Mouse (Mus musculus): Measurements from ENCODE around the gene Gria3. TPM values are rescaled to one million over a fixed set of nuclear protein-coding genes. Genes with fewer than 3 reads are reported as not detected.

The Gria3 gene
- polyA plus RNA-seq, 1 experiment from 2014 or later = 2.1 TPM

- Histone ChIP-seq H3K27me3 (ENCODE audit: control insufficient read depth, insufficient read depth, low read length) (no peaks in the 10 kb centered on the region), H3K9me3 (ENCODE audit: control insufficient read depth, low read length) (no peaks in the 10 kb centered on the region), H3K4me2 (replicated peaks; ENCODE audit: low read depth) (no peak overlapping the region), H3K4me1 (replicated peaks; ENCODE audit: control insufficient read depth, insufficient read depth) (no peaks in the 10 kb centered on the region), H3K36me3 (ENCODE audit: control insufficient read depth, insufficient read depth, low read length) (no peaks in the 10 kb centered on the region), H3K27ac (replicated peaks) (no peak overlapping the region), H3K4me3 (ENCODE audit: low read depth, low read length) (no peak overlapping the region), H3K9ac (ENCODE audit: low read length) (no peak overlapping the region)
- no peak for ATAC-seq (ENCODE audit: low FRiP score, low TSS enrichment)
- DNase-seq (ENCODE audit: low spot score) = no peak
- 8% methylated on average over 1 of the region's 1 CpGs for WGBS
- TF ChIP-seq CTCF (IDR thresholded peaks at IDR 0.05; ENCODE audit: low read depth) = no peak
- TF ChIP-seq EP300 (optimal IDR thresholded peaks at IDR 0.05) = no peak
Observed at GRCm38 (mm10) chrX:41435541-41435940, 34.9 kb downstream of the Gria3 start.

- no peak overlapping the region for H3K4me2 ChIP-seq (replicated peaks; ENCODE audit: low read depth)
- no peak for DNase-seq (ENCODE audit: low spot score)
- no peak overlapping the region for H3K9ac ChIP-seq (ENCODE audit: low read length)
- no peak overlapping the region for H3K4me3 ChIP-seq (ENCODE audit: low read depth, low read length)
- H3K27ac ChIP-seq (replicated peaks) = no peak overlapping the region
- no peaks in the 10 kb centered on the region for H3K27me3 ChIP-seq (ENCODE audit: control insufficient read depth, insufficient read depth, low read length)
- TF ChIP-seq EP300 (optimal IDR thresholded peaks at IDR 0.05) = no peak
- TF ChIP-seq CTCF (IDR thresholded peaks at IDR 0.05; ENCODE audit: low read depth) = no peak
- H3K4me1 ChIP-seq (replicated peaks; ENCODE audit: control insufficient read depth, insufficient read depth) = no peaks in the 10 kb centered on the region
- H3K9me3 ChIP-seq (ENCODE audit: control insufficient read depth, low read length) = no peaks in the 10 kb centered on the region
- H3K36me3 ChIP-seq (ENCODE audit: control insufficient read depth, insufficient read depth, low read length) = no peaks in the 10 kb centered on the region
- 77% methylated on average over 5 of the region's 5 CpGs for WGBS
- no peak for ATAC-seq (ENCODE audit: low FRiP score, low TSS enrichment)
Observed at GRCm38 (mm10) chrX:41438841-41439240, 38.2 kb downstream of the Gria3 start.

- Histone ChIP-seq H3K4me1 (replicated peaks; ENCODE audit: control insufficient read depth, insufficient read depth) (no peaks in the 10 kb centered on the region), H3K4me2 (replicated peaks; ENCODE audit: low read depth) (no peak overlapping the region), H3K4me3 (ENCODE audit: low read depth, low read length) (no peak overlapping the region), H3K9ac (ENCODE audit: low read length) (no peak overlapping the region), H3K9me3 (ENCODE audit: control insufficient read depth, low read length) (no peaks in the 10 kb centered on the region), H3K27me3 (ENCODE audit: control insufficient read depth, insufficient read depth, low read length) (no peaks in the 10 kb centered on the region), H3K27ac (replicated peaks) (no peak overlapping the region), H3K36me3 (ENCODE audit: control insufficient read depth, insufficient read depth, low read length) (no peaks in the 10 kb centered on the region)
- no peak for ATAC-seq (ENCODE audit: low FRiP score, low TSS enrichment)
- no peak for DNase-seq (ENCODE audit: low spot score)
- TF ChIP-seq EP300 (optimal IDR thresholded peaks at IDR 0.05) (no peak), CTCF (IDR thresholded peaks at IDR 0.05; ENCODE audit: low read depth) (no peak)
- WGBS = 54% methylated on average over 1 of the region's 1 CpGs
Observed at GRCm38 (mm10) chrX:41448876-41449275, 48.2 kb downstream of the Gria3 start.

GRCm38 (mm10) chrX:41477486-41477885 lies 76.8 kb downstream of the Gria3 start:
- Histone ChIP-seq H3K4me3 (ENCODE audit: low read depth, low read length) (no peak overlapping the region), H3K9ac (ENCODE audit: low read length) (no peak overlapping the region), H3K4me1 (replicated peaks; ENCODE audit: control insufficient read depth, insufficient read depth) (no peaks in the 10 kb centered on the region), H3K27me3 (ENCODE audit: control insufficient read depth, insufficient read depth, low read length) (no peaks in the 10 kb centered on the region), H3K27ac (replicated peaks) (no peak overlapping the region), H3K4me2 (replicated peaks; ENCODE audit: low read depth) (no peak overlapping the region), H3K36me3 (ENCODE audit: control insufficient read depth, insufficient read depth, low read length) (no peaks in the 10 kb centered on the region), H3K9me3 (ENCODE audit: control insufficient read depth, low read length) (no peaks in the 10 kb centered on the region)
- no peak for TF ChIP-seq EP300 (optimal IDR thresholded peaks at IDR 0.05)
- no peak for TF ChIP-seq CTCF (IDR thresholded peaks at IDR 0.05; ENCODE audit: low read depth)
- ATAC-seq (ENCODE audit: low FRiP score, low TSS enrichment) = no peak
- WGBS = 86% methylated on average over 2 of the region's 2 CpGs
- no peak for DNase-seq (ENCODE audit: low spot score)

- H3K36me3 ChIP-seq (ENCODE audit: control insufficient read depth, insufficient read depth, low read length) = no peaks in the 10 kb centered on the region
- no peaks in the 10 kb centered on the region for H3K4me1 ChIP-seq (replicated peaks; ENCODE audit: control insufficient read depth, insufficient read depth)
- H3K9me3 ChIP-seq (ENCODE audit: control insufficient read depth, low read length) = no peaks in the 10 kb centered on the region
- ATAC-seq (ENCODE audit: low FRiP score, low TSS enrichment) (no peak), DNase-seq (ENCODE audit: low spot score) (no peak)
- H3K4me2 ChIP-seq (replicated peaks; ENCODE audit: low read depth) = no peak overlapping the region
- TF ChIP-seq EP300 (optimal IDR thresholded peaks at IDR 0.05) = no peak
- WGBS = 46% methylated on average over 4 of the region's 4 CpGs
- no peak overlapping the region for H3K4me3 ChIP-seq (ENCODE audit: low read depth, low read length)
- H3K9ac ChIP-seq (ENCODE audit: low read length) = no peak overlapping the region
- H3K27ac ChIP-seq (replicated peaks) = no peak overlapping the region
- no peaks in the 10 kb centered on the region for H3K27me3 ChIP-seq (ENCODE audit: control insufficient read depth, insufficient read depth, low read length)
Observed at GRCm38 (mm10) chrX:41496528-41496927, 95.9 kb downstream of the Gria3 start.

- Histone ChIP-seq H3K9me3 (ENCODE audit: control insufficient read depth, low read length) (no peaks in the 10 kb centered on the region), H3K4me2 (replicated peaks; ENCODE audit: low read depth) (no peak overlapping the region), H3K9ac (ENCODE audit: low read length) (no peak overlapping the region), H3K36me3 (ENCODE audit: control insufficient read depth, insufficient read depth, low read length) (no peaks in the 10 kb centered on the region), H3K4me1 (replicated peaks; ENCODE audit: control insufficient read depth, insufficient read depth) (no peaks in the 10 kb centered on the region), H3K4me3 (ENCODE audit: low read depth, low read length) (no peak overlapping the region), H3K27ac (replicated peaks) (no peak overlapping the region), H3K27me3 (ENCODE audit: control insufficient read depth, insufficient read depth, low read length) (no peaks in the 10 kb centered on the region)
- DNase-seq (ENCODE audit: low spot score) (no peak), ATAC-seq (ENCODE audit: low FRiP score, low TSS enrichment) (no peak)
- TF ChIP-seq EP300 (optimal IDR thresholded peaks at IDR 0.05) (no peak), CTCF (IDR thresholded peaks at IDR 0.05; ENCODE audit: low read depth) (no peak)
- WGBS = 78% methylated on average over 3 of the region's 3 CpGs
Observed at GRCm38 (mm10) chrX:41505371-41505770, 104.7 kb downstream of the Gria3 start.
